12 mouse cellular contexts compared by ENCODE assay signal in genomic region chr9:120511781-120512180, GRCm38 (mm10). TPM values are rescaled to one million over a fixed set of nuclear protein-coding genes. Genes with fewer than 3 reads are reported as not detected.
A peak's percentile ranks its signal among the peaks of the same experiment; 100 is the strongest.
DNase-seq lines count a peak whose midpoint lies in the region; ATAC-seq and TF ChIP-seq lines count a peak whose summit lies in the region.
"Had no signal": no experiment of that assay in that cellular context is flagged by ENCODE, and none has a peak within 500 bp of the region (broad histone marks: within the 10 kb centered on the region; RNA-seq: fewer than 3 reads in every experiment).

No protein-coding gene starts in this region.

- no peak overlapping the region for H3K27ac ChIP-seq in liver, postnatal 0 days (ENCODE audit: low read depth)
- no peak overlapping the region for H3K27ac ChIP-seq in liver, embryonic 12.5 days
- H3K27ac ChIP-seq in forebrain, embryonic 12.5 days: no peak overlapping the region
- H3K27ac ChIP-seq: forebrain, embryonic 10.5 days; hindbrain, embryonic 14.5 days; liver, embryonic 13.5 days; neural tube, embryonic 12.5 days had no signal

- no peak for TF ChIP-seq EP300 in liver, postnatal 0 days (IDR thresholded peaks at IDR 0.05; ENCODE audit: low read depth)

- H3K4me2 ChIP-seq in liver, postnatal 0 days (ENCODE audit: low read depth, low read length): no peak overlapping the region
- H3K4me2 ChIP-seq in liver, embryonic 12.5 days: no peak overlapping the region
- H3K4me2 ChIP-seq in forebrain, embryonic 12.5 days: no peak overlapping the region
- H3K4me2 ChIP-seq: hindbrain, embryonic 14.5 days; liver, embryonic 13.5 days; neural tube, embryonic 12.5 days had no signal

- no peak overlapping the region for H3K4me3 ChIP-seq in liver, postnatal 0 days (ENCODE audit: low read depth, low read length)
- H3K4me3 ChIP-seq in liver, embryonic 12.5 days: no peak overlapping the region
- H3K4me3 ChIP-seq in E14TG2a.4 (replicated peaks; ENCODE audit: low read length): no peak overlapping the region
- H3K4me3 ChIP-seq in forebrain, embryonic 12.5 days (replicated peaks): no peak overlapping the region
- H3K4me3 ChIP-seq: forebrain, embryonic 10.5 days; liver, embryonic 13.5 days; neural tube, embryonic 12.5 days had no signal

- H3K9me3 ChIP-seq in liver, postnatal 0 days (ENCODE audit: low read length): peaks cover 3% of the 10 kb centered on the region; the same call in 1 of the 2 replicates
- H3K9me3 ChIP-seq in liver, embryonic 12.5 days (replicated peaks): peaks cover 16% of the 10 kb centered on the region
- peaks cover 33% of the 10 kb centered on the region for H3K9me3 ChIP-seq in E14TG2a.4 (ENCODE audit: low read length)
- H3K9me3 ChIP-seq in forebrain, embryonic 12.5 days: peaks cover 9% of the 10 kb centered on the region; the same call in 1 of the 2 replicates
- H3K9me3 ChIP-seq: liver, embryonic 13.5 days had no signal

- H3K27me3 ChIP-seq in liver, postnatal 0 days (ENCODE audit: insufficient read depth, low read length): no peaks in the 10 kb centered on the region
- H3K27me3 ChIP-seq in liver, embryonic 12.5 days (replicated peaks): no peaks in the 10 kb centered on the region
- H3K27me3 ChIP-seq in E14TG2a.4 (ENCODE audit: insufficient read depth, low read length): no peaks in the 10 kb centered on the region
- H3K27me3 ChIP-seq in forebrain, embryonic 12.5 days: no peaks in the 10 kb centered on the region
- H3K27me3 ChIP-seq: liver, embryonic 13.5 days; neural tube, embryonic 12.5 days had no signal

- no peak overlapping the region for H3K9ac ChIP-seq in liver, postnatal 0 days (replicated peaks)
- H3K9ac ChIP-seq in liver, embryonic 12.5 days: no peak overlapping the region
- no peak overlapping the region for H3K9ac ChIP-seq in forebrain, embryonic 12.5 days
- H3K9ac ChIP-seq: hindbrain, embryonic 14.5 days; liver, embryonic 13.5 days; neural tube, embryonic 12.5 days had no signal

- H3K36me3 ChIP-seq in liver, postnatal 0 days (replicated peaks; ENCODE audit: insufficient read depth, low read length): no peaks in the 10 kb centered on the region
- H3K36me3 ChIP-seq in liver, embryonic 12.5 days: no peaks in the 10 kb centered on the region
- H3K36me3 ChIP-seq in E14TG2a.4 (ENCODE audit: insufficient read depth, low read length): no peaks in the 10 kb centered on the region
- no peaks in the 10 kb centered on the region for H3K36me3 ChIP-seq in forebrain, embryonic 12.5 days (replicated peaks)
- H3K36me3 ChIP-seq: forebrain, embryonic 10.5 days; liver, embryonic 13.5 days; neural tube, embryonic 12.5 days had no signal

- DNase-seq in cerebellum, postnatal 10 days: peak; percentile 40 to 54
- DNase-seq in cerebellum, adult 8-10 months: no peak
- DNase-seq in liver, postnatal 0 days: peak; percentile 33
- peak; percentile 67 for DNase-seq in induced T-regulatory cell, adult 2 months (ENCODE audit: low read depth)
- no peak for DNase-seq in gastrocnemius, adult 8-10 months (ENCODE audit: low spot score in 2 of 2)
- DNase-seq: liver, embryonic 13.5 days had no signal

- TF ChIP-seq CTCF in liver, postnatal 0 days (IDR thresholded peaks at IDR 0.05; ENCODE audit: low read depth): peak; percentile 74
- peak; percentile 89 for TF ChIP-seq CTCF in E14TG2a.4 (conservative IDR thresholded peaks at IDR 0.05; ENCODE audit: low read length)

- ATAC-seq in liver, postnatal 0 days: no peak
- no peak for ATAC-seq in liver, embryonic 12.5 days
- ATAC-seq in forebrain, embryonic 12.5 days (ENCODE audit: low FRiP score): no peak

- 71% methylated on average over 3 of the region's 3 CpGs for WGBS in liver, postnatal 0 days (ENCODE audit: insufficient replicate concordance)
- WGBS in liver, embryonic 12.5 days (ENCODE audit: insufficient replicate concordance): 69% methylated on average over 3 of the region's 3 CpGs
- 81% methylated on average over 3 of the region's 3 CpGs for WGBS in forebrain, embryonic 12.5 days

- no peaks in the 10 kb centered on the region for H3K4me1 ChIP-seq in liver, postnatal 0 days (ENCODE audit: insufficient read depth)
- H3K4me1 ChIP-seq in liver, embryonic 12.5 days: no peaks in the 10 kb centered on the region
- H3K4me1 ChIP-seq in E14TG2a.4 (replicated peaks; ENCODE audit: low read depth, low read length): no peaks in the 10 kb centered on the region; the same call in 1 of the 2 replicates
- no peaks in the 10 kb centered on the region for H3K4me1 ChIP-seq in forebrain, embryonic 12.5 days
- H3K4me1 ChIP-seq: forebrain, embryonic 10.5 days; liver, embryonic 13.5 days; neural tube, embryonic 12.5 days had no signal

RNA-seq across cellular contexts. Expression of gene Eif1b, which starts 19.7 kb away (rescaled TPM):
- 50.0 and 50.4 TPM in 2 replicates for polyA plus RNA-seq in liver, postnatal 0 days (2015; fragmentation: Nextera tagmentation; extraction: Ambion mirVana)
- polyA plus RNA-seq in liver, embryonic 12.5 days (2016; fragmentation: Nextera tagmentation; extraction: Ambion mirVana): 110 and 116 TPM in 2 replicates
- polyA plus RNA-seq in forebrain, embryonic 12.5 days (2016; fragmentation: Nextera tagmentation; extraction: Ambion mirVana): 407 and 434 TPM in 2 replicates
- total RNA-seq in gastrocnemius, adult 8-10 months (2022): 10 to 100 TPM; 38.4 to 44.6 (median 42.4) TPM

RNA-seq across cellular contexts. Expression of gene Entpd3, which starts 27.8 kb away (rescaled TPM):
- polyA plus RNA-seq in liver, postnatal 0 days (2015; fragmentation: Nextera tagmentation; extraction: Ambion mirVana): 0.05 TPM in 1 of 2 replicates, not detected in the other
- polyA plus RNA-seq in liver, embryonic 12.5 days (2016; fragmentation: Nextera tagmentation; extraction: Ambion mirVana): 0.05 TPM in 1 of 2 replicates, not detected in the other
- polyA plus RNA-seq in forebrain, embryonic 12.5 days (2016; fragmentation: Nextera tagmentation; extraction: Ambion mirVana): 0.23 and 0.36 TPM in 2 replicates
- not detected for total RNA-seq in gastrocnemius, adult 8-10 months (2022)

RNA-seq across cellular contexts. Expression of gene Rpl14, which starts 59.5 kb away (rescaled TPM):
- 422 and 441 TPM in 2 replicates for polyA plus RNA-seq in liver, postnatal 0 days (2015; fragmentation: Nextera tagmentation; extraction: Ambion mirVana)
- polyA plus RNA-seq in liver, embryonic 12.5 days (2016; fragmentation: Nextera tagmentation; extraction: Ambion mirVana): 722 and 731 TPM in 2 replicates
- 610 and 612 TPM in 2 replicates for polyA plus RNA-seq in forebrain, embryonic 12.5 days (2016; fragmentation: Nextera tagmentation; extraction: Ambion mirVana)
- 100 to 1,000 TPM; 270 to 356 (median 296) TPM for total RNA-seq in gastrocnemius, adult 8-10 months (2022)

Comparison
In these comparisons a context has a peak if more than half of its experiments do, and no peak if none do; other contexts are left out.
1. DNase-seq: peak in cerebellum, postnatal 10 days (2 of 2), liver, postnatal 0 days (single experiment) and induced T-regulatory cell, adult 2 months (single experiment); none in cerebellum, adult 8-10 months (single experiment) and gastrocnemius, adult 8-10 months (0 of 2).